Comparison of ENCODE assay signal across 8 mouse cellular contexts in genomic region chr6:73233202-73233726, GRCm38 (mm10). TPM values are rescaled to one million over a fixed set of nuclear protein-coding genes. Genes with fewer than 3 reads are reported as not detected.
DNase-seq lines count a peak whose midpoint lies in the region.

No protein-coding gene starts in this region.

- intact Hi-C loops in left cerebral cortex, postnatal 36 days (cut with DNase I): no loop called here

- DNase-seq in kidney, postnatal 25 days: peak; percentile 28 to 46
- no peak for DNase-seq in kidney, adult 18-20 months
- peak; percentile 64 for DNase-seq in CD4-positive, CD25-positive, alpha-beta regulatory T cell, adult 2 months (ENCODE audit: low read depth, low spot score)
- DNase-seq in R1 (ENCODE audit: low read depth, low spot score): peak; percentile 69
- DNase-seq in lung, postnatal 36 days: peak; percentile 58
- no peak for DNase-seq in gastrocnemius, postnatal 25 days
- DNase-seq in right cerebral cortex, adult 18-20 months: no peak
- DNase-seq in left cerebral cortex, postnatal 36 days (ENCODE audit: low spot score in 2 of 2): no peak

RNA-seq across cellular contexts. Expression of gene Dnah6, which starts 11.8 kb away (rescaled TPM):
- under 1 TPM in 1 of 2 experiments, not detected in 1; 0.05 TPM for total RNA-seq in gastrocnemius, postnatal 25 days (2021)
- total RNA-seq in left cerebral cortex, postnatal 36 days (2021): under 1 TPM; 0.48 to 0.49 TPM

RNA-seq across cellular contexts. Expression of gene Suclg1, which starts 14.9 kb away (rescaled TPM):
- 100 to 1,000 TPM; 357 to 371 TPM for total RNA-seq in gastrocnemius, postnatal 25 days (2021)
- 100 to 1,000 TPM; 113 to 121 TPM for total RNA-seq in left cerebral cortex, postnatal 36 days (2021)

Comparison
In these comparisons a context has a peak if more than half of its experiments do, and no peak if none do; other contexts are left out.
1. DNase-seq: peak in kidney, postnatal 25 days (2 of 2), CD4-positive, CD25-positive, alpha-beta regulatory T cell, adult 2 months (single experiment), R1 (single experiment) and lung, postnatal 36 days (single experiment); none in kidney, adult 18-20 months (single experiment), gastrocnemius, postnatal 25 days (single experiment), right cerebral cortex, adult 18-20 months (single experiment) and left cerebral cortex, postnatal 36 days (0 of 2).